Mouse (Mus musculus) intestine, postnatal 0 days (tissue): ENCODE measurements around the gene Zfp638. TPM values are rescaled to one million over a fixed set of nuclear protein-coding genes. Genes with fewer than 3 reads are reported as not detected.

Experiments
- ATAC-seq: fragments of 200-750 bp; cut with Nextera tagmentation; 2 replicates; pipeline ENCODE4 v1.8.0; 2017; ENCODE audit warnings: mild to moderate bottlenecking, moderate TSS enrichment, moderate library complexity
- H3K27ac ChIP-seq: fragments of 300-500 bp; sonication (generic); 2 replicates; pipeline ENCODE4 v1.5.1; 2014; ENCODE audit warnings: mild to moderate bottlenecking, low read depth, low read length, moderate library complexity
- H3K27me3 ChIP-seq: fragments of 300-500 bp; sonication (generic); replicated peaks from 2 replicates; pipeline ENCODE4 v1.6.1; 2014; ENCODE audit warnings: low read length, mixed read lengths; ENCODE audit not compliant: control insufficient read depth, insufficient read depth
- H3K36me3 ChIP-seq: fragments of 300-500 bp; sonication (generic); 2 replicates; pipeline ENCODE4 v1.6.1; 2014; ENCODE audit warnings: mild to moderate bottlenecking, moderate library complexity; ENCODE audit not compliant: control insufficient read depth, insufficient read depth
- H3K4me1 ChIP-seq: fragments of 300-500 bp; sonication (generic); replicated peaks from 2 replicates; pipeline ENCODE4 v1.6.1; 2014; ENCODE audit warnings: antibody characterized with exemption, low read length, mixed read lengths; ENCODE audit not compliant: control insufficient read depth, insufficient read depth
- H3K4me2 ChIP-seq: fragments of 300-500 bp; sonication (generic); replicated peaks from 2 replicates; pipeline ENCODE4 v1.6.1; 2014; ENCODE audit warnings: low read depth, mild to moderate bottlenecking, moderate library complexity
- H3K4me3 ChIP-seq: fragments of 300-500 bp; sonication (generic); 2 replicates; pipeline ENCODE4 v1.5.1; 2014; ENCODE audit warnings: low read depth, low read length
- H3K9ac ChIP-seq: fragments of 300-500 bp; sonication (generic); 2 replicates; pipeline ENCODE4 v1.6.1; 2014; ENCODE audit warnings: mild to moderate bottlenecking, low read depth, low read length
- H3K9me3 ChIP-seq: fragments of 300-500 bp; sonication (generic); 2 replicates; pipeline ENCODE4 v1.6.1; 2016; ENCODE audit warnings: mixed run types; ENCODE audit not compliant: control insufficient read depth
- CTCF ChIP-seq: sonication (generic); IDR thresholded peaks from 2 replicates; pipeline ENCODE4 v1.5.1; 2016; ENCODE audit warnings: low read depth, mild to moderate bottlenecking, control low read depth, antibody characterized with exemption, moderate library complexity
- WGBS: fragments of 180-500 bp; shearing (Covaris S2); extraction: QIAGEN DNeasy Blood & Tissue Kit; methylation state at CpG from one replicate; pipeline ENCODE4 v1.1.7; 2014; 5-methylcytosine and 5-hydroxymethylcytosine counted together
- polyA plus RNA-seq: library from polyadenylated mRNA; unstranded; fragments of >200 nt; fragmentation: Nextera tagmentation; extraction: Ambion mirVana; gene quantifications from 2 replicates; pipeline ENCODE4 v1.2.1, GENCODE M21; 2015

Zfp638 gene
- 21.5 and 24.3 TPM in 2 replicates for polyA plus RNA-seq

DNA sequence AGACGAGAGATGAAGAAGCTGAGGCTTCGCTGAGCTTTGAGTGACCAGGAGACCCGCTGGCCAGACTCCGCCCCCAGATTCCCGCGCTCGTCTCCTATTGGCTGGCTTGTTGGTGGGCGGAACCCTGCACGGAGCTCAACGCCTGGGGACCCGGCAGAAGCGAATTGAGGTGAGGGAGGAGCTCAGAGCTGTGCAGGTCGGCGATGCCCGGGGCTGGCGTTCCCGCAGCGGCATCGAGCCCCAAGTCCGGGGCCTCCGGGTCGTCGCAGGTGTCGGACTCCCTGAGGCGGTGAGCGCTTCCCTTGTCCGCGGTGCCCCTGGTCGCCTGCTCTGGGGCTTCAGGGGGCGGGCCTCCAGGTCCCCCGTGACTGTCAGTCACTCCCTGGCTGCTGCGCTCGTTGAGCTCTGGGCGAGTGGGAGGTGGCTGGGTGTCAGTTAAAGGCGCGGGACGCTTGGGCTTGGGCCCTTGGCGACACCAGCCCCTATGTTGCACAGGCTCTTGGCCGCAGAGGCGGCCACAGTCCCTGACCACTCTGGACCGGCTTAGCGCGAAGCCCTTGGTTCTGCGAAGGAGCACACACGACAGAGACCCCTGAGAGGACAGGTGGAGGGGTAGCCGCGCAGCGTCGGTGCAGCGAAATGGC is at the start of gene Zfp638:
Zfp638 (plus strand) TSS at position 156 of the 644 bp plus-strand sequence.
- Histone ChIP-seq H3K27ac (no peak within 1 kb of the TSS), H3K4me3 (peak within 1 kb of the TSS; percentile 55), H3K9me3 (no peaks in the 10 kb centered on the region), H3K36me3 (no peaks in the 10 kb centered on the region), H3K27me3 (no peaks in the 10 kb centered on the region), H3K4me1 (no peaks in the 10 kb centered on the region), H3K9ac (0 out of 2 replicates have a peak within 1 kb of the TSS, but pooled peaks have one; percentile 18), H3K4me2 (peak within 1 kb of the TSS; percentile 99)
- peak; percentile 94 for ATAC-seq
- WGBS, result under 1% methylated on average over 50 of the region's 50 CpGs
- TF ChIP-seq CTCF, result no peak

DNA sequence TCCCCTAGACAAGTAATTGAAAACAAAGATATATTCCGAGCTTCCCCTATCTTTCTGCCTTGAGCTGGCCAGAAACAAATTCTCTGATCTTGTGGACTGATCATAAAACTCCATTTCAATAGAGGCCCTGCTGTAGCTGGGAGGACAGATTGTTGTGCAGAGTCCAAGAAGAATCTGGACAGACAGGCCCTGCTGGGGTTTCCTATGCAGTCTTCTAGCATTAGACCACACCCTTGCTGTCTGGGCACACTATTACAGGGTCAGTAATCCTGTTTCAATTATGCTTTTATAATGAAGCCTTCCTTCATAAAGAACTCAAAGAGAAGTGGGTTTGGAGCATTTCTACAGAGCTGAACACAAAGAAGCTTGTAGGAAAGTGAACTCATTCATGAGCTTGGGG is 47.9 kb upstream of the Zfp638 start:
- Histone ChIP-seq H3K4me1 (no peaks in the 10 kb centered on the region), H3K36me3 (peaks cover 3% of the 10 kb centered on the region), H3K27ac (peak overlapping the region; percentile 9; the same call in 1 of the 2 replicates), H3K9ac (no peak overlapping the region), H3K27me3 (no peaks in the 10 kb centered on the region), H3K9me3 (no peaks in the 10 kb centered on the region), H3K4me2 (no peak overlapping the region), H3K4me3 (no peak overlapping the region)
- no peak for TF ChIP-seq CTCF
- WGBS, result 37% methylated on average over 1 of the region's 1 CpGs
- ATAC-seq, result no peak

DNA sequence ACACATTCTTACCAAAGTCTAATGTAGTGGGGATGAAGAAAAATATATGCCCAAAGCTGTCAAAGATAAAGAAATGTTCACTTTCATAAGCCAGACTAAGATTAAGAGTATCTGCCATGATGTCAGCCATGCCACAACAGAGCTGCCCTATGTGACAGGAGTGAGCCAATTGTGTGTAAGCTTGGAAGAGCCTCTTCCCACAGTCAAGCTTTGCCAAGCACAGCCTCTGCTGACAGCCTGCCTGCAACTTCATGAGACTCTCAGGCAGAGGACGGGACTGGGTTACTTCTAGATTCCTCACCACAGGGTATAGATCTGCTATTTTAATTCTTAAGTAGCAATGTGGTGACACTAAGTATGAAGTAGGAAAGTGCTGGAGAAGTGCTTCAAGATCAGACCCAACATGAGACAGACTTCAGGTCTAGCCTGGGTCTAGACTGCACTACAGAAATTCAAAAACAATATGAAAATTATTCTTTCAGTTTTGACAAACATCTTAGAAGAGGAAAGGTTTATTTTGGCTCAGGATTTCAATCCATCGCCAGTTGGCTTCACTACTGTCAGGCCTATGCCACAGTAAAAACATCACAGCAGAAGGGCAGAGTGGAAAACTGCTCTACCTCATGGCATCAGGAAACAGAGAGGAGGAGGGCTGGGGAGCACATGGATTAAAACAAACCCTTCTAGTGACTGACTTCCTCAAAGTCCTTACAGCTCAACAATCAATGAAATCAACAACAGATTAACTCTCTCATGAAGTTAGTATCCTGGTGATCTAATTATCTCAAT is 46.0 kb upstream of the Zfp638 start:
- 95% methylated on average over 2 of the region's 2 CpGs for WGBS
- Histone ChIP-seq H3K36me3 (no peaks in the 10 kb centered on the region; the same call in 1 of the 2 replicates), H3K4me1 (no peaks in the 10 kb centered on the region), H3K9ac (no peak overlapping the region), H3K4me2 (no peak overlapping the region), H3K4me3 (no peak overlapping the region), H3K27me3 (no peaks in the 10 kb centered on the region), H3K27ac (no peak overlapping the region), H3K9me3 (no peaks in the 10 kb centered on the region)
- ATAC-seq, result no peak
- TF ChIP-seq CTCF, result no peak

DNA sequence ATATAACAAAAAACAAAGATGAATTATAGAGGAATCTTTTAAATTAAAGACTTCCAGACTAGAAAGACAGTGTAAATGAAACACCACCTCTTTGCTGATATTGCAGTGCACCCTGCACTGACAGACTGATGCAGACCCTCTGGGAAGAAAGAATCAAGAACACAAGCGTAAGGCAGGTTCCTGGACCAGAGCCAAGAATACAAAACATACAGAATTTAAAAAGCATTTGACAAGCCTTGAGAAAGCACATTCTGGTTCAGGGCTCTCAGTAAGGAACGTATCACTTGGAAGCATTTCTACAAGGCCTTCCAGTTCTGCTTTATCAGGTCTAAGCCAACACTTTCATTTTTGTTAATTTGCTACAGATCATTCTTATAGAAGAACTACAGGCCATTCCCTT is 45.1 kb upstream of the Zfp638 start:
- WGBS, result 58% methylated on average over 2 of the region's 2 CpGs
- H3K36me3 ChIP-seq, result no peaks in the 10 kb centered on the region; the same call in 1 of the 2 replicates
- ATAC-seq, result no peak

DNA sequence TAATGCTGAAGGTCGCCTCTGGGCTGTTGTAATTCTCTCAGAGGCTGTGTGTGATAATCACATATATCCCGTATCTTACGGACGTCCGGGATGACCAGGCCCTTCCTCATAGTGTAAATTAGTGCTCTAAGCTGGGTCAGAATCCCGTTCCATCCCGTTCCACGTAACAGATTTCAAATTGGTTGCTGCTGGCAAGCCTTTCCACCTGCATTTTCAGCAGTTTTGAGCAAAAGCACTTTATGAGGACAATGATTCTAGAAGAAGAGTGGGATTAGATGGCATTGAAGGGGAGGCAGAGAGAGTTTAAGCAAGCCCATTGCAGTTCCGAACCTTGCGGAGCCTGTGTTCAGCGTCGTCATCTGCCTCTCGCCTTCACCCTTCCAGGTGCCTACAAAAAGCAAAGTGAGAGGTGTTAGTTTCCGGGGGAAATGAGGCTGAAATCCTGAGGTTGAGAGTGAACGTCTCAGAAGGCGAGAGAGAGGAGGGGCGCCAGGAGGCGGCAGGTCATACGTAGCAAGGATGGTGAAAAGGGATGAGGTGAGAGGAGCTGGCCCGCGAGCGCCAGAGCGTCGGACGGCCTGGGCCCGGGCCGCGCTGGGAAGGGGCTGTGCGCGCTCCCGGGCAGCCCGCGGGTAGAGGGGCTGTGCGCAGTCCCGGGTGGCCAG is 35.8 kb upstream of the Zfp638 start:
- H3K27ac ChIP-seq, result peak overlapping the region; percentile 75
- 2% methylated on average over 25 of the region's 35 CpGs for WGBS
- H3K9me3 ChIP-seq, result no peaks in the 10 kb centered on the region
- peak overlapping the region; percentile 64 for H3K4me3 ChIP-seq
- H3K4me2 ChIP-seq, result peak overlapping the region; percentile 87
- no peak for TF ChIP-seq CTCF
- H3K36me3 ChIP-seq, result peaks cover 4% of the 10 kb centered on the region; the same call in 1 of the 2 replicates
- ATAC-seq, result peak; percentile 58
- H3K9ac ChIP-seq, result peak overlapping the region; percentile 69
- 0 out of 2 replicates have a peak, but pooled peaks cover 4% of the 10 kb centered on the region for H3K4me1 ChIP-seq
- H3K27me3 ChIP-seq, result no peaks in the 10 kb centered on the region

More for the DNA sequence above, 45.1 kb upstream of the Zfp638 start:
- H3K4me1 ChIP-seq, result no peaks in the 10 kb centered on the region
- TF ChIP-seq CTCF, result no peak
- H3K4me3 ChIP-seq, result no peak overlapping the region
- no peaks in the 10 kb centered on the region for H3K9me3 ChIP-seq
- no peaks in the 10 kb centered on the region for H3K27me3 ChIP-seq
- no peak overlapping the region for H3K27ac ChIP-seq
- no peak overlapping the region for H3K9ac ChIP-seq
- H3K4me2 ChIP-seq, result no peak overlapping the region
